Mouse (Mus musculus): ENCODE measurements around the gene Plekhm3. TPM values are rescaled to one million over a fixed set of nuclear protein-coding genes. Genes with fewer than 3 reads are reported as not detected.

Plekhm3 gene
- polyA plus RNA-seq, 1 experiment from 2014 or later = 1.7 TPM

DNA sequence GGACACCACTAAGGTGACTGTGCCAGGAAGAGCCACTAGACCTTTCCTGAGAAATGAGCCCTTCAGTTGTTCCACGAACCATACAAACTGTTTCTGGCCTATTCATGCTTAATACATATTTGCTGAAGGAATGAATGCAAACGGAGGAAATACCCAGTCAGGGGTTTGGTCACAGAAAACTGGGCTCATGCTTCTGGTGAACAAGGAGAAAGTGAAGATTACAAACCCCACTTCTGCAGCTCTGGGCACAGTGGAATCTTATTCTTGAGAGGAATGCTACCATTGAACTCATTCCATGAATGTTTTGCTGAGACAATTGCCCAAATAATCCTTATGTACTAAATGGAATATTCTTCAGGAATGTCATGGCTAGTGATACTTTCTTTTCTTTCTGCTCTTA is 106.3 kb downstream of the Plekhm3 start:
- Histone ChIP-seq H3K4me1 (replicated peaks) (0 out of 2 replicates have a peak, but pooled peaks cover 5% of the 10 kb centered on the region), H3K36me3 (replicated peaks) (no peaks in the 10 kb centered on the region), H3K9ac (no peak overlapping the region), H3K27me3 (no peaks in the 10 kb centered on the region), H3K4me2 (no peak overlapping the region), H3K27ac (replicated peaks) (no peak overlapping the region), H3K9me3 (replicated peaks) (no peaks in the 10 kb centered on the region), H3K4me3 (replicated peaks) (no peak overlapping the region)
- WGBS (ENCODE audit: insufficient replicate concordance) = 50% methylated on average over 2 of the region's 2 CpGs
- no peak for ATAC-seq (ENCODE audit: insufficient read depth)

GRCm38 (mm10) chr1:64848996-64849395 is 107.6 kb downstream of the Plekhm3 start:
- no peak overlapping the region for H3K9ac ChIP-seq
- H3K9me3 ChIP-seq (replicated peaks) = no peaks in the 10 kb centered on the region
- no peaks in the 10 kb centered on the region for H3K27me3 ChIP-seq
- H3K36me3 ChIP-seq (replicated peaks) = no peaks in the 10 kb centered on the region
- 0 out of 2 replicates have a peak, but pooled peaks cover 5% of the 10 kb centered on the region for H3K4me1 ChIP-seq (replicated peaks)
- H3K27ac ChIP-seq (replicated peaks) = no peak overlapping the region
- WGBS (ENCODE audit: insufficient replicate concordance) = 57% methylated on average over 1 of the region's 1 CpGs
- no peak overlapping the region for H3K4me3 ChIP-seq (replicated peaks)
- no peak overlapping the region for H3K4me2 ChIP-seq
- no peak for ATAC-seq (ENCODE audit: insufficient read depth)

DNA sequence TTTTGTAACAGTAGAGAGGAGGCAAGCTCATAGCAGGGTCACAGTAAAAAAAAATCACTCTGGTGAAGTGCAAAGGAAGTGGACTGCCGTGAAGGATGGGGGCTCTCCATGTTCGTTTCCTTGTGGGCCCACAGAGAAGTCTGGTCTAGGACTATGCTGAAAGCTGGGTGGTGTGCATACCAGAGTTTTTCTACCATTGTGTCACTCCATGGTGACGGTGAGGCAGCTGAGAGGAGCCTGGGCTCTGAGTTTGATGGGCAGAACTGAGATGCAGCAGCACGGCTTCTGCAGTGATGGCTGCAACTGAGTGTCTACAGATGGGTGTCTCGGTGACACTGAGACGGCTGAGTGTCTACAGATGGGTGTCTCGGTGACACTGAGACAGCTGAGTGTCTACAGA is 108.5 kb downstream of the Plekhm3 start:
- H3K27me3 ChIP-seq = no peaks in the 10 kb centered on the region
- ATAC-seq (ENCODE audit: insufficient read depth) = no peak
- 0 out of 2 replicates have a peak, but pooled peaks cover 5% of the 10 kb centered on the region for H3K4me1 ChIP-seq (replicated peaks)
- H3K9me3 ChIP-seq (replicated peaks) = no peaks in the 10 kb centered on the region
- H3K36me3 ChIP-seq (replicated peaks) = no peaks in the 10 kb centered on the region
- H3K4me3 ChIP-seq (replicated peaks) = no peak overlapping the region
- H3K27ac ChIP-seq (replicated peaks) = no peak overlapping the region
- no peak overlapping the region for H3K9ac ChIP-seq
- no peak overlapping the region for H3K4me2 ChIP-seq
- 68% methylated on average over 7 of the region's 7 CpGs for WGBS (ENCODE audit: insufficient replicate concordance)

GRCm38 (mm10) chr1:64847565-64847964 is 109.1 kb downstream of the Plekhm3 start:
- Histone ChIP-seq H3K36me3 (replicated peaks) (no peaks in the 10 kb centered on the region), H3K4me2 (no peak overlapping the region), H3K27ac (replicated peaks) (no peak overlapping the region), H3K4me1 (replicated peaks) (0 out of 2 replicates have a peak, but pooled peaks cover 5% of the 10 kb centered on the region), H3K9ac (no peak overlapping the region), H3K9me3 (replicated peaks) (no peaks in the 10 kb centered on the region), H3K4me3 (replicated peaks) (no peak overlapping the region), H3K27me3 (no peaks in the 10 kb centered on the region)
- no peak for ATAC-seq (ENCODE audit: insufficient read depth)

DNA sequence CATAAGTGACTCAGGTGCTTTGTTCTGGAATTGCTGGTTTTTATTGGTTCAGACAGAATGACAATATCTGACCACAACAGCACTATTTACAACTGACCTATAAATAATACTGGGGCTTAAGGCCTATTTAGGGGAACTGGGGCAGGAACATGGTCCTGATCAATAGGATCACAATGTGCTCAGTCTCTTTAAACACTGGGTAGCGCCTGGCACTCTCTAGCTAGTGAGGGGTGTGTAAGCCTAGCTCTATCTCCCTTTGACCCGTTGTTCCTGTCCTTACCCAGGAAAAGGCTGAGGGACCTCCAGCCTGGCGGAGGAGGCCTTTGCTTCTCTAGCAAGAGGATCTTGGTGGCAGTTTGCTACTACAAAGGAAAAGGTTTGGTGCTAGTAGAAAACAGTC is 111.6 kb downstream of the Plekhm3 start:
- WGBS (ENCODE audit: insufficient replicate concordance) = 53% methylated on average over 3 of the region's 3 CpGs

DNA sequence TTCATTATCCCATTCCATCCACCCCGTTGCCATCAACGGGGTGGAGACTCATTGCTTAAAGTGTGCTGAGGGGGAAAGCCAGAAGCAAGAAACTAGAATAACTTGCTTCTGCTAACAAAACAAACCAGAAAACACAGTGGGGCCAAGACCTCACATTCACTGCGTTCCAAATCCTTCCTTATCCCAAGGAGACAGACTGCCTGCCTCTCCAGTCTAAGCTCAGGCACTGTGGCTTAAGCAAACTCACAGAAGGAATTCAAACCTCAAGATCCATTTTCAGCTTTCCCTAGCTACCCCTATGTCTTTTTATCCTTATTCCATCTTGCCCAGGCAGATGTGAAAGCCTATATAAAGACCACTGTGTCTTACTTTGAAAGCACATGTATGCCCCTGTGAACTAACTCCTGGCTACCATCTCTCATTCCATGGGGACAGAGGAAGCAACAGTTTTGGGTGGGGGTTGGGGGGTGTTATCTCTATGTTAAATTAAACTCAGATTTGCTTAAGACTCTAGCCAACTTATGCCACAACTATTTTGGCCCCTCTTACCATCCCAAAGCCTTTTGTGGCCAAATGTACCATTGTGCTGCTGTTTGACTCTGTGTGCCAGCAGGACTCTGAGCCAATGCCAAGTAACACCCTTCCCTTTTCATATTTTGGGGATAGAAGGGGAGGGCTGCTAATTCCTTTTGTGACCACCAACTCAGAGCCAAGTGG is 112.6 kb downstream of the Plekhm3 start:
- no peak for ATAC-seq (ENCODE audit: insufficient read depth)
- Histone ChIP-seq H3K9ac (no peak overlapping the region), H3K36me3 (replicated peaks) (no peaks in the 10 kb centered on the region), H3K9me3 (replicated peaks) (no peaks in the 10 kb centered on the region), H3K27ac (replicated peaks) (no peak overlapping the region), H3K4me1 (replicated peaks) (0 out of 2 replicates have a peak, but pooled peaks cover under 1% of the 10 kb centered on the region), H3K4me2 (no peak overlapping the region), H3K4me3 (replicated peaks) (no peak overlapping the region), H3K27me3 (no peaks in the 10 kb centered on the region)
- 75% methylated on average over 3 of the region's 3 CpGs for whole genome bisulfite sequencing (ENCODE audit: insufficient replicate concordance)

More for the DNA sequence above, 111.6 kb downstream of the Plekhm3 start:
- Histone ChIP-seq H3K4me3 (replicated peaks) (no peak overlapping the region), H3K9me3 (replicated peaks) (no peaks in the 10 kb centered on the region), H3K4me2 (no peak overlapping the region), H3K4me1 (replicated peaks) (0 out of 2 replicates have a peak, but pooled peaks cover 5% of the 10 kb centered on the region), H3K9ac (no peak overlapping the region), H3K36me3 (replicated peaks) (no peaks in the 10 kb centered on the region), H3K27me3 (no peaks in the 10 kb centered on the region), H3K27ac (replicated peaks) (no peak overlapping the region)
- ATAC-seq (ENCODE audit: insufficient read depth) = no peak

- ATAC-seq (ENCODE audit: insufficient read depth) = no peak
- H3K36me3 ChIP-seq (replicated peaks) = no peaks in the 10 kb centered on the region
- no peak overlapping the region for H3K4me3 ChIP-seq (replicated peaks)
- no peak overlapping the region for H3K9ac ChIP-seq
- H3K4me2 ChIP-seq = no peak overlapping the region
- WGBS (ENCODE audit: insufficient replicate concordance) = 10% methylated on average over 1 of the region's 1 CpGs
- H3K9me3 ChIP-seq (replicated peaks) = no peaks in the 10 kb centered on the region
- no peaks in the 10 kb centered on the region for H3K4me1 ChIP-seq (replicated peaks)
- no peaks in the 10 kb centered on the region for H3K27me3 ChIP-seq
- no peak overlapping the region for H3K27ac ChIP-seq (replicated peaks)
Observed at GRCm38 (mm10) chr1:64840930-64841329, 115.7 kb downstream of the Plekhm3 start.

GRCm38 (mm10) chr1:64836584-64836983 is 120.0 kb downstream of the Plekhm3 start:
- 70% methylated on average over 5 of the region's 5 CpGs for WGBS (ENCODE audit: insufficient replicate concordance)
- Histone ChIP-seq H3K9me3 (replicated peaks) (no peaks in the 10 kb centered on the region), H3K27me3 (no peaks in the 10 kb centered on the region), H3K4me3 (replicated peaks) (no peak overlapping the region), H3K9ac (no peak overlapping the region), H3K4me2 (no peak overlapping the region), H3K4me1 (replicated peaks) (no peaks in the 10 kb centered on the region), H3K36me3 (replicated peaks) (no peaks in the 10 kb centered on the region), H3K27ac (replicated peaks) (no peak overlapping the region)
- no peak for ATAC-seq (ENCODE audit: insufficient read depth)

DNA sequence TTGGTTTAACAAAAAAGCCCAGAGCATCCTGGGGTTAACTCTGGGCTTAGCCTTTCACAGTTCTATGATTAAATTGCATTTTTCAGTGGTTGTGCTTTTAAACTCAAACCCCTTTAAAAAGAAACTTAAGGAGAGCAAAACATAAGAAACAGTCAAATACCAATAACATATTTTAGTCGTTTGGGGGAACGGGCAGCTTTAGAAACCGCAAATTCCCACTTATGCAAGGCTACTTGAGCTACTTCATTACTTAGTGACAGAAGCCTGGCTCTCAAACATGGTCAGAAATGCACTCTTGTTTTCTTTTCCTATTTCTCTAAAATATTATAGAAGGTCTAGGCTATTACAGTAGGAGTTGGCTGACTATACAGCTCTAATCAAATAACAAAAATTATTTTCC is 120.5 kb downstream of the Plekhm3 start:
- no peak overlapping the region for H3K27ac ChIP-seq (replicated peaks)
- no peak for ATAC-seq (ENCODE audit: insufficient read depth)
- 62% methylated on average over 3 of the region's 3 CpGs for WGBS (ENCODE audit: insufficient replicate concordance)
- no peaks in the 10 kb centered on the region for H3K27me3 ChIP-seq
- no peak overlapping the region for H3K4me3 ChIP-seq (replicated peaks)
- no peaks in the 10 kb centered on the region for H3K36me3 ChIP-seq (replicated peaks)
- no peaks in the 10 kb centered on the region for H3K9me3 ChIP-seq (replicated peaks)
- H3K9ac ChIP-seq = no peak overlapping the region
- no peaks in the 10 kb centered on the region for H3K4me1 ChIP-seq (replicated peaks)
- H3K4me2 ChIP-seq = no peak overlapping the region

GRCm38 (mm10) chr1:64831552-64831951 is 125.1 kb downstream of the Plekhm3 start:
- H3K4me1 ChIP-seq (replicated peaks) = no peaks in the 10 kb centered on the region
- H3K9me3 ChIP-seq (replicated peaks) = no peaks in the 10 kb centered on the region
- no peaks in the 10 kb centered on the region for H3K36me3 ChIP-seq (replicated peaks)
- no peak overlapping the region for H3K4me2 ChIP-seq
- no peak for ATAC-seq (ENCODE audit: insufficient read depth)
- 33% methylated on average over 2 of the region's 2 CpGs for WGBS (ENCODE audit: insufficient replicate concordance)
- no peak overlapping the region for H3K9ac ChIP-seq
- H3K27ac ChIP-seq (replicated peaks) = no peak overlapping the region
- no peaks in the 10 kb centered on the region for H3K27me3 ChIP-seq
- H3K4me3 ChIP-seq (replicated peaks) = no peak overlapping the region

GRCm38 (mm10) chr1:64827434-64827833 is 129.2 kb downstream of the Plekhm3 start:
- Histone ChIP-seq H3K36me3 (replicated peaks) (no peaks in the 10 kb centered on the region), H3K9me3 (replicated peaks) (no peaks in the 10 kb centered on the region), H3K4me2 (no peak overlapping the region), H3K9ac (no peak overlapping the region), H3K27me3 (no peaks in the 10 kb centered on the region), H3K27ac (replicated peaks) (no peak overlapping the region), H3K4me1 (replicated peaks) (no peaks in the 10 kb centered on the region), H3K4me3 (replicated peaks) (no peak overlapping the region)
- WGBS (ENCODE audit: insufficient replicate concordance) = 49% methylated on average over 5 of the region's 5 CpGs
- no peak for ATAC-seq (ENCODE audit: insufficient read depth)

Data from liver, embryonic 15.5 days (tissue).